Mouse (Mus musculus) kidney, embryonic 16.5 days (tissue): ENCODE measurements around the gene Nuf2. TPM values are rescaled to one million over a fixed set of nuclear protein-coding genes. Genes with fewer than 3 reads are reported as not detected.
"Not testable (repeated sequence)": the region's sequence is repeated elsewhere in the genome, so short reads cannot be mapped to it uniquely, and the experiment has no call there.

Experiments used
- ATAC-seq: fragments of 200-750 bp; cut with Nextera tagmentation; 2 replicates; pipeline ENCODE4 v1.8.0; 2017; ENCODE audit warnings: moderate TSS enrichment; ENCODE audit not compliant: low FRiP score, low TSS enrichment
- H3K27ac ChIP-seq: fragments of 300-500 bp; sonication (generic); 2 replicates; pipeline ENCODE4 v1.5.1; 2014; ENCODE audit warnings: low read length
- H3K27me3 ChIP-seq: fragments of 300-500 bp; sonication (generic); 2 replicates; pipeline ENCODE4 v1.6.1; 2014; ENCODE audit warnings: low read length, control low read depth, mixed read lengths; ENCODE audit not compliant: insufficient read depth
- H3K36me3 ChIP-seq: fragments of 300-500 bp; sonication (generic); 2 replicates; pipeline ENCODE4 v1.6.1; 2014; ENCODE audit warnings: low read length, control low read depth, mixed read lengths; ENCODE audit not compliant: insufficient read depth
- H3K4me1 ChIP-seq: fragments of 300-500 bp; sonication (generic); 2 replicates; pipeline ENCODE4 v1.6.1; 2014; ENCODE audit warnings: low read length, control low read depth, mixed read lengths; ENCODE audit not compliant: insufficient read depth
- H3K4me2 ChIP-seq: fragments of 300-500 bp; sonication (generic); replicated peaks from 2 replicates; pipeline ENCODE4 v1.6.1; 2014; ENCODE audit warnings: low read depth, low read length
- H3K4me3 ChIP-seq: fragments of 300-500 bp; sonication (generic); 2 replicates; pipeline ENCODE4 v1.5.1; 2014; ENCODE audit warnings: mild to moderate bottlenecking, low read length
- H3K9ac ChIP-seq: fragments of 300-500 bp; sonication (generic); replicated peaks from 2 replicates; pipeline ENCODE4 v1.6.1; 2014; ENCODE audit warnings: low read length
- H3K9me3 ChIP-seq: fragments of 300-500 bp; sonication (generic); 2 replicates; pipeline ENCODE4 v1.6.1; 2016; ENCODE audit warnings: low read length, control low read depth
- WGBS: fragments of 180-500 bp; shearing (Covaris S2); extraction: QIAGEN DNeasy Blood & Tissue Kit; methylation state at CpG from one replicate; pipeline ENCODE4 v1.1.7; 2014; 5-methylcytosine and 5-hydroxymethylcytosine counted together
- polyA plus RNA-seq: library from polyadenylated mRNA; unstranded; fragments of >200 nt; fragmentation: Nextera tagmentation; extraction: Ambion mirVana; gene quantifications from 2 replicates; pipeline ENCODE4 v1.2.1, GENCODE M21; 2015

Gene Nuf2
- polyA plus RNA-seq, 1 experiment from 2014 or later: 58.4 TPM

- 89% methylated on average over 5 of the region's 5 CpGs for WGBS
- no peak for ATAC-seq
- no peak overlapping the region for H3K27ac ChIP-seq
- no peaks in the 10 kb centered on the region for H3K27me3 ChIP-seq
- no peak overlapping the region for H3K4me3 ChIP-seq
- peaks cover 13% of the 10 kb centered on the region for H3K4me1 ChIP-seq
- H3K9me3 ChIP-seq: no peaks in the 10 kb centered on the region
- H3K4me2 ChIP-seq: no peak overlapping the region
- peaks cover 36% of the 10 kb centered on the region for H3K36me3 ChIP-seq
- H3K9ac ChIP-seq: no peak overlapping the region
Observed at GRCm38 (mm10) chr1:169526006-169526680, 5.1 kb downstream of the Nuf2 start.

- no peak overlapping the region for H3K4me3 ChIP-seq
- H3K27me3 ChIP-seq: no peaks in the 10 kb centered on the region
- no peak overlapping the region for H3K4me2 ChIP-seq
- no peak overlapping the region for H3K9ac ChIP-seq
- no peaks in the 10 kb centered on the region for H3K9me3 ChIP-seq
- 85% methylated on average over 11 of the region's 11 CpGs for WGBS
- H3K36me3 ChIP-seq: peaks cover 35% of the 10 kb centered on the region
- H3K27ac ChIP-seq: no peak overlapping the region
- ATAC-seq: no peak
- H3K4me1 ChIP-seq: no peaks in the 10 kb centered on the region
Observed at GRCm38 (mm10) chr1:169519337-169519736, 11.9 kb downstream of the Nuf2 start.

- H3K9me3 ChIP-seq, H3K4me1 ChIP-seq, H3K4me2 ChIP-seq, ATAC-seq, H3K4me3 ChIP-seq, H3K27me3 ChIP-seq, H3K9ac ChIP-seq, H3K27ac ChIP-seq: not testable (repeated sequence)
- peaks cover 36% of the 10 kb centered on the region for H3K36me3 ChIP-seq
- WGBS: 96% methylated on average over 6 of the region's 7 CpGs
Observed at GRCm38 (mm10) chr1:169517899-169518517, 13.3 kb downstream of the Nuf2 start.

- Histone ChIP-seq H3K4me3 (no peak overlapping the region), H3K4me1 (no peaks in the 10 kb centered on the region), H3K9me3 (no peaks in the 10 kb centered on the region), H3K9ac (no peak overlapping the region), H3K4me2 (no peak overlapping the region), H3K27me3 (no peaks in the 10 kb centered on the region), H3K27ac (no peak overlapping the region), H3K36me3 (peaks cover 38% of the 10 kb centered on the region)
- 92% methylated on average over 8 of the region's 8 CpGs for WGBS
- no peak for ATAC-seq
Observed at GRCm38 (mm10) chr1:169517376-169517892, 13.8 kb downstream of the Nuf2 start.

GRCm38 (mm10) chr1:169506354-169506753 is 24.9 kb downstream of the Nuf2 start:
- Histone ChIP-seq H3K4me1 (no peaks in the 10 kb centered on the region), H3K9me3 (no peaks in the 10 kb centered on the region), H3K9ac (no peak overlapping the region), H3K4me2 (no peak overlapping the region), H3K27ac (no peak overlapping the region), H3K36me3 (peaks cover 54% of the 10 kb centered on the region), H3K27me3 (no peaks in the 10 kb centered on the region), H3K4me3 (no peak overlapping the region)
- 83% methylated on average over 6 of the region's 6 CpGs for WGBS
- no peak for ATAC-seq

GRCm38 (mm10) chr1:169502876-169503275 is 28.4 kb downstream of the Nuf2 start:
- ATAC-seq: no peak
- H3K9ac ChIP-seq: no peak overlapping the region
- no peaks in the 10 kb centered on the region for H3K27me3 ChIP-seq
- H3K9me3 ChIP-seq: no peaks in the 10 kb centered on the region
- no peak overlapping the region for H3K27ac ChIP-seq
- no peak overlapping the region for H3K4me3 ChIP-seq
- H3K4me2 ChIP-seq: no peak overlapping the region
- H3K36me3 ChIP-seq: peaks cover 58% of the 10 kb centered on the region
- 89% methylated on average over 3 of the region's 3 CpGs for WGBS
- H3K4me1 ChIP-seq: no peaks in the 10 kb centered on the region

GRCm38 (mm10) chr1:169495621-169496020 is 35.6 kb downstream of the Nuf2 start:
- no peak for ATAC-seq
- no peak overlapping the region for H3K4me3 ChIP-seq

GRCm38 (mm10) chr1:169491561-169491960 is 39.7 kb downstream of the Nuf2 start:
- WGBS: 67% methylated on average over 1 of the region's 1 CpGs
- no peaks in the 10 kb centered on the region for H3K36me3 ChIP-seq
- no peaks in the 10 kb centered on the region for H3K9me3 ChIP-seq
- H3K4me1 ChIP-seq: no peaks in the 10 kb centered on the region
- H3K9ac ChIP-seq: no peak overlapping the region
- H3K4me3 ChIP-seq: no peak overlapping the region
- H3K27ac ChIP-seq: no peak overlapping the region
- H3K27me3 ChIP-seq: no peaks in the 10 kb centered on the region
- no peak overlapping the region for H3K4me2 ChIP-seq
- no peak for ATAC-seq

More at GRCm38 (mm10) chr1:169495621-169496020, 35.6 kb downstream of the Nuf2 start:
- Histone ChIP-seq H3K27ac (no peak overlapping the region), H3K27me3 (no peaks in the 10 kb centered on the region), H3K36me3 (peaks cover 13% of the 10 kb centered on the region), H3K9ac (no peak overlapping the region), H3K4me2 (no peak overlapping the region), H3K9me3 (no peaks in the 10 kb centered on the region), H3K4me1 (no peaks in the 10 kb centered on the region)
- WGBS: 70% methylated on average over 8 of the region's 8 CpGs

GRCm38 (mm10) chr1:169485408-169485885 is 45.8 kb downstream of the Nuf2 start:
- 64% methylated on average over 6 of the region's 6 CpGs for WGBS
- Histone ChIP-seq H3K4me3 (no peak overlapping the region), H3K4me1 (no peaks in the 10 kb centered on the region), H3K4me2 (no peak overlapping the region), H3K36me3 (no peaks in the 10 kb centered on the region), H3K9me3 (no peaks in the 10 kb centered on the region), H3K27ac (no peak overlapping the region), H3K27me3 (no peaks in the 10 kb centered on the region), H3K9ac (no peak overlapping the region)
- ATAC-seq: no peak

GRCm38 (mm10) chr1:169484565-169484964 is 46.7 kb downstream of the Nuf2 start:
- Histone ChIP-seq H3K9me3 (no peaks in the 10 kb centered on the region), H3K4me3 (no peak overlapping the region), H3K27ac (no peak overlapping the region), H3K4me1 (no peaks in the 10 kb centered on the region), H3K4me2 (no peak overlapping the region), H3K27me3 (no peaks in the 10 kb centered on the region), H3K36me3 (no peaks in the 10 kb centered on the region), H3K9ac (no peak overlapping the region)
- ATAC-seq: no peak
- 80% methylated on average over 4 of the region's 4 CpGs for whole genome bisulfite sequencing
